Comparison of ENCODE assay signal across 8 mouse cellular contexts in the genomic region with DNA sequence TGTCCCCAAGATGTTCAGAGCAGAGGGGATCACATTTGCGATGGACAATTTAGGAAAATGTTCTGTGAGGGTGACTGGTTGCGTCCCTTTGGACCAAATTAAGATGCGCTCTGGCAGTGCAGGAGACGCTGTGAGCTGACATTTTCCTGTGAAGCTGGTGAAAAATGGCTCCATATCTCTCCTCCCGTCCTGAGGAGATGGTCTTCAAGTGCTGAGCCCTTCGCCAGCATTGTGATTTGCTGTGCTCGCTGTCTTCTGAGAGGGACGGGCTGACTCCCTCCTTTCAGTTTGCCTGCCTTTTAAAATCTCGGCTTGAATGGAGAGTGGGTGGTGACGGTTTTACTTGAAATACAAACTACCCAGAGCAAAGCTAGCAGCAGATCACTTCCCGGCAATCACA.
DNase-seq lines count a peak whose midpoint lies in the region; ATAC-seq lines count a peak whose summit lies in the region.

No protein-coding gene starts in this region.

- WGBS in heart, embryonic 16.5 days, result 4% methylated on average over 11 of the region's 11 CpGs
- 2% methylated on average over 11 of the region's 11 CpGs for WGBS in embryonic facial prominence, embryonic 13.5 days
- WGBS in intestine, embryonic 15.5 days, result 4% methylated on average over 11 of the region's 11 CpGs
- WGBS in midbrain, embryonic 12.5 days, result 1% methylated on average over 11 of the region's 11 CpGs

- H3K4me2 ChIP-seq in heart, embryonic 16.5 days (ENCODE audit: low read depth, low read length), result peak overlapping the region; percentile 80
- H3K4me2 ChIP-seq in embryonic facial prominence, embryonic 13.5 days, result peak overlapping the region; percentile 86
- peak overlapping the region; percentile 59 for H3K4me2 ChIP-seq in intestine, embryonic 15.5 days (replicated peaks)
- H3K4me2 ChIP-seq in midbrain, embryonic 12.5 days (replicated peaks), result peak overlapping the region; percentile 70

- 0 out of 2 replicates have a peak, but pooled peaks cover 5% of the 10 kb centered on the region for H3K4me1 ChIP-seq in heart, embryonic 16.5 days (ENCODE audit: control insufficient read depth, insufficient read depth, low read length)
- H3K4me1 ChIP-seq in embryonic facial prominence, embryonic 13.5 days, result peaks cover 6% of the 10 kb centered on the region; the same call in 1 of the 2 replicates
- H3K4me1 ChIP-seq in intestine, embryonic 15.5 days (replicated peaks), result no peaks in the 10 kb centered on the region
- peaks cover 12% of the 10 kb centered on the region; the same call in 1 of the 2 replicates for H3K4me1 ChIP-seq in midbrain, embryonic 12.5 days

- H3K27me3 ChIP-seq in heart, embryonic 16.5 days (ENCODE audit: control insufficient read depth, insufficient read depth, low read length), result peaks cover 4% of the 10 kb centered on the region; the same call in 1 of the 2 replicates
- H3K27me3 ChIP-seq in embryonic facial prominence, embryonic 13.5 days, result peaks cover 5% of the 10 kb centered on the region; the same call in 1 of the 2 replicates
- 0 out of 2 replicates have a peak, but pooled peaks cover 2% of the 10 kb centered on the region for H3K27me3 ChIP-seq in intestine, embryonic 15.5 days (replicated peaks)
- no peaks in the 10 kb centered on the region; the same call in 1 of the 2 replicates for H3K27me3 ChIP-seq in midbrain, embryonic 12.5 days

- H3K4me3 ChIP-seq in heart, embryonic 16.5 days (ENCODE audit: low read length), result peak overlapping the region; percentile 44
- peak overlapping the region; percentile 51 for H3K4me3 ChIP-seq in embryonic facial prominence, embryonic 13.5 days
- H3K4me3 ChIP-seq in intestine, embryonic 15.5 days (replicated peaks), result peak overlapping the region; percentile 23
- peak overlapping the region; percentile 53 for H3K4me3 ChIP-seq in midbrain, embryonic 12.5 days

- no peak overlapping the region for H3K27ac ChIP-seq in heart, embryonic 16.5 days (ENCODE audit: low read length)
- H3K27ac ChIP-seq in embryonic facial prominence, embryonic 13.5 days, result no peak overlapping the region
- no peak overlapping the region for H3K27ac ChIP-seq in intestine, embryonic 15.5 days
- peak overlapping the region; percentile 60 for H3K27ac ChIP-seq in midbrain, embryonic 12.5 days (replicated peaks)

- no peaks in the 10 kb centered on the region for H3K36me3 ChIP-seq in heart, embryonic 16.5 days (ENCODE audit: control insufficient read depth, insufficient read depth)
- no peaks in the 10 kb centered on the region for H3K36me3 ChIP-seq in embryonic facial prominence, embryonic 13.5 days
- H3K36me3 ChIP-seq in intestine, embryonic 15.5 days, result no peaks in the 10 kb centered on the region
- no peaks in the 10 kb centered on the region for H3K36me3 ChIP-seq in midbrain, embryonic 12.5 days

- H3K9ac ChIP-seq in heart, embryonic 16.5 days (ENCODE audit: low read length), result peak overlapping the region; percentile 41
- peak overlapping the region; percentile 70 for H3K9ac ChIP-seq in embryonic facial prominence, embryonic 13.5 days
- no peak overlapping the region for H3K9ac ChIP-seq in intestine, embryonic 15.5 days
- peak overlapping the region; percentile 68 for H3K9ac ChIP-seq in midbrain, embryonic 12.5 days (replicated peaks)

- ATAC-seq in heart, embryonic 16.5 days (replicated peaks; ENCODE audit: extremely low read depth, insufficient read depth, low FRiP score), result no peak
- no peak for ATAC-seq in embryonic facial prominence, embryonic 13.5 days (ENCODE audit: insufficient number of reproducible peaks, insufficient read depth, low FRiP score, low TSS enrichment, low read depth)
- no peak for ATAC-seq in intestine, embryonic 15.5 days
- ATAC-seq in midbrain, embryonic 12.5 days (ENCODE audit: low FRiP score, low read depth), result peak; percentile 35; the same call in 1 of the 2 replicates

- no peaks in the 10 kb centered on the region for H3K9me3 ChIP-seq in heart, embryonic 16.5 days (replicated peaks; ENCODE audit: control insufficient read depth, low read length)
- H3K9me3 ChIP-seq in embryonic facial prominence, embryonic 13.5 days, result no peaks in the 10 kb centered on the region
- no peaks in the 10 kb centered on the region for H3K9me3 ChIP-seq in intestine, embryonic 15.5 days
- H3K9me3 ChIP-seq in midbrain, embryonic 12.5 days, result no peaks in the 10 kb centered on the region

- DNase-seq in heart, postnatal 4 days, result no peak
- DNase-seq in ovary, postnatal 10 days (ENCODE audit: low spot score), result no peak
- DNase-seq in gastrocnemius, postnatal 36 days, result no peak
- no peak for DNase-seq in testis, postnatal 14 days (ENCODE audit: low spot score)

- intact Hi-C loops in gastrocnemius, postnatal 36 days (cut with DNase I), result no loop called here
